Mouse (Mus musculus) G1E (cell line): ENCODE measurements around the gene Trf. TPM values are rescaled to one million over a fixed set of nuclear protein-coding genes. Genes with fewer than 3 reads are reported as not detected.

Experiments
- ATAC-seq: 2 replicates; pipeline ENCODE4 v1.8.0; 2016; ENCODE audit warnings: mild to moderate bottlenecking; ENCODE audit not compliant: insufficient number of reproducible peaks, poor library complexity, low FRiP score, severe bottlenecking; ENCODE audit errors: extremely low read depth
- DNase-seq: peaks from one replicate; pipeline ENCODE4 v3.0.0; 2012; ENCODE audit warnings: low spot score
- H3K27me3 ChIP-seq: 2 replicates; pipeline ENCODE4 v1.6.1; 2012; ENCODE audit warnings: mild to moderate bottlenecking, low read length, inconsistent platforms; ENCODE audit not compliant: insufficient read depth
- H3K36me3 ChIP-seq: replicated peaks from 2 replicates; pipeline ENCODE3; 2012; ENCODE audit warnings: mild to moderate bottlenecking, inconsistent platforms
- H3K4me1 ChIP-seq: 2 replicates; pipeline ENCODE4 v1.6.1; 2012; ENCODE audit warnings: low read depth, low read length, inconsistent platforms, mixed read lengths; ENCODE audit not compliant: insufficient read depth
- H3K4me3 ChIP-seq: 2 replicates; pipeline ENCODE4 v1.5.1; 2012; ENCODE audit warnings: low read depth, mild to moderate bottlenecking, inconsistent platforms, low read length, moderate library complexity, mixed read lengths
- H3K9me3 ChIP-seq: replicated peaks from 2 replicates; pipeline ENCODE4 v1.6.1; 2012; ENCODE audit warnings: inconsistent platforms
- CTCF ChIP-seq: IDR thresholded peaks from 2 replicates; pipeline ENCODE4 v1.5.1; 2012; ENCODE audit warnings: low read depth, low read length, inconsistent platforms, mixed read lengths
- GATA1 ChIP-seq: IDR thresholded peaks from 2 replicates; pipeline ENCODE4 v1.6.1; 2012; ENCODE audit warnings: borderline replicate concordance, low read length, inconsistent platforms, mixed read lengths
- GATA2 ChIP-seq: IDR thresholded peaks from 2 replicates; pipeline ENCODE4 v1.6.1; 2012; ENCODE audit warnings: low read depth, low read length, inconsistent platforms, borderline replicate concordance
- POLR2AphosphoS5 ChIP-seq: IDR thresholded peaks from 2 replicates; pipeline ENCODE4 v1.6.1; 2012; ENCODE audit warnings: low read depth, low read length, inconsistent platforms; ENCODE audit not compliant: insufficient replicate concordance
- TAL1 ChIP-seq: conservative IDR thresholded peaks from 2 replicates; pipeline ENCODE4 v1.6.1; 2012; ENCODE audit warnings: low read depth, low read length, inconsistent platforms, mixed read lengths
- polyA plus RNA-seq: library from polyadenylated mRNA; stranded (reverse); fragments of >175 nt; gene quantifications from 2 replicates; pipeline ENCODE4 v1.2.3, GENCODE M21; 2012
- total RNA-seq, 2 experiments: library from RNA; stranded (forward) in 1 of 2; stranded (reverse) in 1 of 2; fragments of 200-1000 nt in 1 of 2; fragments of >200 nt in 1 of 2; fragmentation: Nextera tagmentation in 1 of 2; gene quantifications; 2 replicates each; pipeline ENCODE4 v1.2.3; 2014 to 2017

The Trf gene
- total RNA-seq (2014; fragmentation: Nextera tagmentation) (1.6 and 7.4 TPM in 2 replicates), total RNA-seq (2017) (26.8 and 33.4 TPM in 2 replicates), polyA plus RNA-seq (0.21 TPM in 1 of 2 replicates, not detected in the other)

DNA sequence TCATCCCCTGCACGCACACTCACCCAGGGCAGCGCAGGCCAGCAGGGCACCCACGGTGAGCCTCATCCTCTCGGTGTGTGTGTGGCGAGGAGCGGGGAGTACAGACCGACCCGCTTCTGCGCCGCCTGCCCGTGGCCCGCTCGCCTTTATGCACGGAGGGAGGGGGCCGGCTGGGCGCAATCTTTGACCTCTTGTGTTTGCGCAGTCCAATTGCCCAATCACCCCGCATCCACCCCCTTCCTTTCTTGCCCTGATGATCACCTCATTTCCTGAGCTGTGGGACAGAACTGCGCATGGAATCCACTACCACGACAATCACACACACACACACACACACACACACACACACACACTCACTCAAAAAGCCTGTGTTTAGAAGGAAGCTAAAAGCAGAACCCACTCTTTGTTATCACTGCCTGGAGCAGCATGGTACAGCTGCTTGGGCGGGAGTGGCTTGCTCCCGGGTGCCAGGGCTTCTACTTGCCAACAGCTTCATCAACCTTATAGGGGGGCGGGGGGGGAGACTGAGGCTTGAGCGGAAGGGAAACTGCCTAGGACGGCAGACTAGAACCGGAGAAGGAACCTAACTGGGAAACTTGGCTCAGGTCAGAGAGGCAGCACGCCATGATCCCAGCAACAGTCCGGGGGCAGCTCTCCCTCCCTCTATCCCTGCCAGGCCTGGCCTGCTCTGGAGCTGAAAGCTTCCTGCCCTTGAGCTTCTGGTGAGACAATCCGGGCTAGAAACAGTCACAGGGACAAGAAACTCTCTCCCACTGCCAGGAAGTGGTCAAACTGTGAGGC, at the start of gene Trf, which contains the start of gene Gm20425:
Gene Trf (minus strand): TSS at position 294 of the 801 bp plus-strand sequence.
Gene Gm20425 (minus strand): TSS at position 157 of the 801 bp plus-strand sequence.
- DNase-seq, result no peak
- ATAC-seq, result no peak
- TF ChIP-seq POLR2AphosphoS5, result no peak
- no peak for TF ChIP-seq GATA1
- no peak for TF ChIP-seq TAL1
- no peak for TF ChIP-seq GATA2
- TF ChIP-seq CTCF, result no peak
- Histone ChIP-seq H3K36me3 (no peaks in the 10 kb centered on the region), H3K4me1 (peaks cover 37% of the 10 kb centered on the region), H3K27me3 (peaks cover 34% of the 10 kb centered on the region), H3K9me3 (no peaks in the 10 kb centered on the region), H3K4me3 (no peak within 1 kb of the TSS)

- DNase-seq (no peak), ATAC-seq (no peak)
- Histone ChIP-seq H3K4me3 (no peak overlapping the region), H3K27me3 (no peaks in the 10 kb centered on the region), H3K36me3 (peaks cover 80% of the 10 kb centered on the region), H3K9me3 (no peaks in the 10 kb centered on the region), H3K4me1 (peaks cover 20% of the 10 kb centered on the region)
- no peak for TF ChIP-seq POLR2AphosphoS5
- no peak for TF ChIP-seq TAL1
These were observed 46.6 kb upstream of the Trf start for GRCm38 (mm10) chr9:103276876-103277275.

GRCm38 (mm10) chr9:103275676-103276075, 45.4 kb upstream of the Trf start:
- Histone ChIP-seq H3K4me1 (peaks cover 20% of the 10 kb centered on the region), H3K36me3 (peaks cover 81% of the 10 kb centered on the region), H3K9me3 (no peaks in the 10 kb centered on the region), H3K4me3 (no peak overlapping the region), H3K27me3 (no peaks in the 10 kb centered on the region)
- DNase-seq (no peak), ATAC-seq (no peak)
- TF ChIP-seq GATA1 (no peak), GATA2 (no peak), POLR2AphosphoS5 (no peak), TAL1 (no peak), CTCF (no peak)

- Histone ChIP-seq H3K36me3 (peaks cover 77% of the 10 kb centered on the region), H3K9me3 (no peaks in the 10 kb centered on the region), H3K4me3 (no peak overlapping the region), H3K27me3 (no peaks in the 10 kb centered on the region), H3K4me1 (peaks cover 20% of the 10 kb centered on the region)
- ATAC-seq (no peak), DNase-seq (no peak)
- TF ChIP-seq GATA1 (no peak), GATA2 (no peak), CTCF (no peak), POLR2AphosphoS5 (no peak), TAL1 (no peak)
These were observed 44.6 kb upstream of the Trf start for GRCm38 (mm10) chr9:103274819-103275218.

DNA sequence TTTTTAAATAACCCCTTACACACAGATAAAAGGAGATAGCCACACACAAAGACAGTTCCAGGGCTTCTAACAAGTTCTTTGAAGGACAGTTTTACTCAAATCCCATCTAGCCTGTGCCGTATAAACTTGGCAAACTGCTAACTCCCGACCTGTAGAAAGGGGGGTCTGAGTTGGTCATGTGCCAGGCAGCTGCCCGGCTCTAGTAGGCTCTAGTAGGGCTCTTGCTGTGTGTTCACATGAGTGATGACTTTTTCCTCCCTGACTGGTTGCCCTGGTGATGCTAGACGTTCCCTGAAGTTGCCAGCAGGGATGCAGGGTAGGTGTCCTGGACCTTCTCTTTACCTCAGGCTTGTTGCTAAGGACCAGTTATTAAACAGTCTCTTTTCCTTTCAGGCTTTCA, 40.9 kb upstream of the Trf start:
- Histone ChIP-seq H3K27me3 (no peaks in the 10 kb centered on the region; the same call in 1 of the 2 replicates), H3K4me1 (peaks cover 7% of the 10 kb centered on the region; the same call in 1 of the 2 replicates), H3K36me3 (peaks cover 78% of the 10 kb centered on the region), H3K4me3 (no peak overlapping the region), H3K9me3 (no peaks in the 10 kb centered on the region)
- ATAC-seq, result no peak
- TF ChIP-seq GATA2 (no peak), GATA1 (no peak), CTCF (no peak), POLR2AphosphoS5 (no peak), TAL1 (no peak)
- DNase-seq, result no peak

DNA sequence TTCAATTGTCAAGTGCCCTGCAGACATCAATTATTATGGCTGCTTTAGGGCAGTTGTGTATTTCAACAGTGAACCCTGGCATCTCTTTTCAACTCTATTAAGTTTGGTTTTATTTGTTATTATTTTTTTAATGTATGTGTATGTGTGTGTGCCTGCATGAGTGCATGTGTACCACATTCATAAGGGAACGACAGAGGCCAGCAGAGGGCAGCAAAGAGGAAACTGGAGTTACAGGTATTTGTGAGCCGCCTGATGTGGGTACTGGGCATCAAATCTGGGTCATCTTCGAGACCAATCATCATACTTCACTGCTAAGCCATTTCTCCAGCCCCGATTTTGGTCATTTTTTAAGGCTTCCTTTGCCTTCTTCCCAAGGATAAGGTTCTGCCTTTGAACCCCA, 35.5 kb upstream of the Trf start:
- no peak for TF ChIP-seq GATA2
- TF ChIP-seq POLR2AphosphoS5, result no peak
- no peak for TF ChIP-seq TAL1
- H3K9me3 ChIP-seq, result no peaks in the 10 kb centered on the region
- H3K4me3 ChIP-seq, result no peak overlapping the region
- H3K27me3 ChIP-seq, result no peaks in the 10 kb centered on the region; the same call in 1 of the 2 replicates
- DNase-seq (no peak), ATAC-seq (no peak)
- no peaks in the 10 kb centered on the region for H3K4me1 ChIP-seq
- peaks cover 89% of the 10 kb centered on the region for H3K36me3 ChIP-seq

GRCm38 (mm10) chr9:103252906-103253305, 22.7 kb upstream of the Trf start:
- DNase-seq (no peak), ATAC-seq (no peak)
- H3K9me3 ChIP-seq, result peaks cover 3% of the 10 kb centered on the region
- no peaks in the 10 kb centered on the region for H3K27me3 ChIP-seq
- TF ChIP-seq GATA2 (no peak), CTCF (no peak), POLR2AphosphoS5 (no peak), GATA1 (no peak), TAL1 (no peak)
- H3K4me3 ChIP-seq, result no peak overlapping the region
- H3K36me3 ChIP-seq, result peaks cover 38% of the 10 kb centered on the region
- H3K4me1 ChIP-seq, result no peaks in the 10 kb centered on the region
